Mouse (Mus musculus) thymus, postnatal 0 days (tissue): ENCODE measurements around the gene Syt14. TPM values are rescaled to one million over a fixed set of nuclear protein-coding genes. Genes with fewer than 3 reads are reported as not detected.
A peak's percentile ranks its signal among the peaks of the same experiment; 100 is the strongest.

Source experiments
- DNase-seq: peaks from one replicate; pipeline ENCODE4 v3.0.0-alpha.2; 2015; ENCODE audit warnings: low spot score
- polyA plus RNA-seq: library from polyadenylated mRNA; unstranded; fragments of >200 nt; fragmentation: Nextera tagmentation; extraction: Ambion mirVana; gene quantifications from 2 replicates; pipeline ENCODE4 v1.2.1, GENCODE M21; 2015

Syt14 gene
- polyA plus RNA-seq, 1 experiment from 2014 or later, result 2.0 TPM

- no peak for DNase-seq
Observed at GRCm38 (mm10) chr1:192872841-192873240, 162.7 kb downstream of the Syt14 start.

- peak; percentile 20 for DNase-seq
Observed at GRCm38 (mm10) chr1:192869761-192870160, 165.8 kb downstream of the Syt14 start.

GRCm38 (mm10) chr1:192864440-192864839, 171.1 kb downstream of the Syt14 start:
- no peak for DNase-seq

GRCm38 (mm10) chr1:192861305-192861960, 174.1 kb downstream of the Syt14 start:
- DNase-seq, result no peak

- no peak for DNase-seq
Observed at GRCm38 (mm10) chr1:192860273-192860672, 175.3 kb downstream of the Syt14 start.

- no peak for DNase-seq
Observed at GRCm38 (mm10) chr1:192857582-192857981, 178.0 kb downstream of the Syt14 start.

GRCm38 (mm10) chr1:192856931-192857330, 178.6 kb downstream of the Syt14 start:
- no peak for DNase-seq

GRCm38 (mm10) chr1:192856411-192856810, 179.2 kb downstream of the Syt14 start:
- DNase-seq, result peak; percentile 77

- peak; percentile 41 for DNase-seq
Observed at GRCm38 (mm10) chr1:192855474-192856230, 179.9 kb downstream of the Syt14 start, which contains the start of gene Sertad4. TSS of gene Sertad4 (minus strand) at chr1:192855756.

- peak; percentile 31 for DNase-seq
Observed at GRCm38 (mm10) chr1:192854819-192855271, 180.7 kb downstream of the Syt14 start.

- peak; percentile 23 for DNase-seq
Observed at GRCm38 (mm10) chr1:192853988-192854818, 181.4 kb downstream of the Syt14 start.

- DNase-seq, result no peak
Observed at GRCm38 (mm10) chr1:192853429-192853828, 182.1 kb downstream of the Syt14 start.

- DNase-seq, result no peak
Observed at GRCm38 (mm10) chr1:192852047-192852446, 183.5 kb downstream of the Syt14 start.

GRCm38 (mm10) chr1:192851640-192852039, 183.9 kb downstream of the Syt14 start:
- DNase-seq, result no peak

- no peak for DNase-seq
Observed at GRCm38 (mm10) chr1:192851126-192851525, 184.4 kb downstream of the Syt14 start.

- no peak for DNase-seq
Observed at GRCm38 (mm10) chr1:192849616-192850015, 186.0 kb downstream of the Syt14 start.

GRCm38 (mm10) chr1:192847254-192847653, 188.3 kb downstream of the Syt14 start:
- no peak for DNase-seq
